Comparison of ENCODE assay signal across 8 mouse cellular contexts in genomic region chr9:13297668-13298512, GRCm38 (mm10). TPM values are rescaled to one million over a fixed set of nuclear protein-coding genes. Genes with fewer than 3 reads are reported as not detected.
DNase-seq lines count a peak whose midpoint lies in the region; ATAC-seq and TF ChIP-seq lines count a peak whose summit lies in the region.

Gene Maml2, plus strand, starts transcription at chr9:13297957.

- WGBS in liver, embryonic 15.5 days (ENCODE audit: insufficient replicate concordance), result under 1% methylated on average over 23 of the region's 23 CpGs
- under 1% methylated on average over 20 of the region's 23 CpGs for WGBS in neural tube, embryonic 11.5 days
- 3% methylated on average over 22 of the region's 23 CpGs for WGBS in stomach, postnatal 0 days

- H3K27ac ChIP-seq in liver, embryonic 15.5 days (replicated peaks), result 0 out of 2 replicates have a peak within 1 kb of the TSS, but pooled peaks have one; percentile 24
- peak within 1 kb of the TSS; percentile 79 for H3K27ac ChIP-seq in neural tube, embryonic 11.5 days (ENCODE audit: low read depth, low read length)
- peak within 1 kb of the TSS; percentile 82 for H3K27ac ChIP-seq in stomach, postnatal 0 days (replicated peaks)

- DNase-seq in 416B (ENCODE audit: low read depth), result peak; percentile 75
- peak; percentile 40 for DNase-seq in adrenal gland, adult 8-10 months
- peak; percentile 78 for DNase-seq in embryo, embryonic 9.5 days (ENCODE audit: extremely low spot score)
- DNase-seq in heart, adult 9 months (ENCODE audit: low spot score in 2 of 2), result peak; percentile 73 to 75
- peak; percentile 61 for DNase-seq in kidney, adult 9 months
- peak; percentile 74 for DNase-seq in neural tube, embryonic 11.5 days (ENCODE audit: low spot score)
- DNase-seq in stomach, postnatal 0 days (ENCODE audit: low spot score), result peak; percentile 66

- H3K4me2 ChIP-seq in liver, embryonic 15.5 days, result peak within 1 kb of the TSS; percentile 79
- peak within 1 kb of the TSS; percentile 97 for H3K4me2 ChIP-seq in neural tube, embryonic 11.5 days (ENCODE audit: low read depth)
- peak within 1 kb of the TSS; percentile 97 for H3K4me2 ChIP-seq in stomach, postnatal 0 days (replicated peaks; ENCODE audit: low read depth)

- H3K36me3 ChIP-seq in liver, embryonic 15.5 days (replicated peaks), result no peaks in the 10 kb centered on the region
- no peaks in the 10 kb centered on the region for H3K36me3 ChIP-seq in neural tube, embryonic 11.5 days (ENCODE audit: control insufficient read depth, insufficient read depth, low read length)
- no peaks in the 10 kb centered on the region for H3K36me3 ChIP-seq in stomach, postnatal 0 days (ENCODE audit: control insufficient read depth, insufficient read depth, low read length)

- peak; percentile 55 for ATAC-seq in liver, embryonic 15.5 days (ENCODE audit: insufficient read depth)
- peak; percentile 72 for ATAC-seq in neural tube, embryonic 11.5 days (ENCODE audit: insufficient read depth, low FRiP score, low TSS enrichment)
- ATAC-seq in stomach, postnatal 0 days (ENCODE audit: low FRiP score, low TSS enrichment), result peak; percentile 65

- H3K9ac ChIP-seq in liver, embryonic 15.5 days, result peak within 1 kb of the TSS; percentile 48
- H3K9ac ChIP-seq in neural tube, embryonic 11.5 days (ENCODE audit: low read length), result peak within 1 kb of the TSS; percentile 77
- H3K9ac ChIP-seq in stomach, postnatal 0 days (ENCODE audit: low read length), result peak within 1 kb of the TSS; percentile 69

- H3K27me3 ChIP-seq in liver, embryonic 15.5 days, result no peaks in the 10 kb centered on the region
- no peaks in the 10 kb centered on the region for H3K27me3 ChIP-seq in neural tube, embryonic 11.5 days (ENCODE audit: control insufficient read depth, insufficient read depth, low read length)
- H3K27me3 ChIP-seq in stomach, postnatal 0 days (ENCODE audit: control insufficient read depth, insufficient read depth, low read length), result no peaks in the 10 kb centered on the region

- peak; percentile 54 for TF ChIP-seq CTCF in stomach, postnatal 0 days (IDR thresholded peaks at IDR 0.05; ENCODE audit: low read depth)

- TF ChIP-seq EP300 in stomach, postnatal 0 days (optimal IDR thresholded peaks at IDR 0.05), result no peak

- H3K4me1 ChIP-seq in liver, embryonic 15.5 days (replicated peaks), result peaks cover 34% of the 10 kb centered on the region
- H3K4me1 ChIP-seq in neural tube, embryonic 11.5 days (ENCODE audit: control insufficient read depth, insufficient read depth, low read length), result peaks cover 42% of the 10 kb centered on the region
- peaks cover 13% of the 10 kb centered on the region; the same call in 1 of the 2 replicates for H3K4me1 ChIP-seq in stomach, postnatal 0 days (replicated peaks; ENCODE audit: control insufficient read depth, insufficient read depth)

- H3K9me3 ChIP-seq in liver, embryonic 15.5 days (replicated peaks), result no peaks in the 10 kb centered on the region
- H3K9me3 ChIP-seq in neural tube, embryonic 11.5 days (ENCODE audit: control insufficient read depth, low read length), result no peaks in the 10 kb centered on the region
- H3K9me3 ChIP-seq in stomach, postnatal 0 days (ENCODE audit: control insufficient read depth, low read length), result no peaks in the 10 kb centered on the region

- peak within 1 kb of the TSS; percentile 61 for H3K4me3 ChIP-seq in liver, embryonic 15.5 days (replicated peaks)
- peak within 1 kb of the TSS; percentile 65 for H3K4me3 ChIP-seq in neural tube, embryonic 11.5 days (ENCODE audit: low read depth, low read length)
- H3K4me3 ChIP-seq in stomach, postnatal 0 days (ENCODE audit: low read depth, low read length), result peak within 1 kb of the TSS; percentile 66

RNA-seq across cellular contexts. Expression of gene Maml2, which starts in this region (rescaled TPM):
- 10 to 100 TPM in 2 of 4 experiments, 1 to 10 TPM in 2; 6.7 to 13.7 (median 9.6) TPM for total RNA-seq in adrenal gland, adult 8-10 months (2022)
- 0.84 and 0.90 TPM in 2 replicates for polyA plus RNA-seq in liver, embryonic 15.5 days (2015; fragmentation: Nextera tagmentation; extraction: Ambion mirVana)
- polyA plus RNA-seq in neural tube, embryonic 11.5 days (2014; fragmentation: Nextera tagmentation; extraction: Ambion mirVana), result 12.8 and 14.1 TPM in 2 replicates
- 4.0 and 4.3 TPM in 2 replicates for polyA plus RNA-seq in stomach, postnatal 0 days (2015; fragmentation: Nextera tagmentation; extraction: Ambion mirVana)

Comparison
In these comparisons a context has a peak if more than half of its experiments do, and no peak if none do; other contexts are left out.
1. Peak in every context shown above with its lines: DNase-seq, ATAC-seq, H3K4me3 ChIP-seq and H3K27ac ChIP-seq.
2. Peak in ATAC-seq, H3K4me3 ChIP-seq, H3K27ac ChIP-seq, H3K9ac ChIP-seq and H3K4me2 ChIP-seq in liver, embryonic 15.5 days; RNA of the gene not detected or under 1 TPM.
3. H3K27ac ChIP-seq: peak in every context shown above with its lines; median percentile 82 in stomach, postnatal 0 days; 79 in neural tube, embryonic 11.5 days; 24 in liver, embryonic 15.5 days.